Mouse (Mus musculus): Measurements from ENCODE around the gene Gm28374.
A peak's percentile ranks its signal among the peaks of the same experiment; 100 is the strongest.

The Gm28374 gene

DNA sequence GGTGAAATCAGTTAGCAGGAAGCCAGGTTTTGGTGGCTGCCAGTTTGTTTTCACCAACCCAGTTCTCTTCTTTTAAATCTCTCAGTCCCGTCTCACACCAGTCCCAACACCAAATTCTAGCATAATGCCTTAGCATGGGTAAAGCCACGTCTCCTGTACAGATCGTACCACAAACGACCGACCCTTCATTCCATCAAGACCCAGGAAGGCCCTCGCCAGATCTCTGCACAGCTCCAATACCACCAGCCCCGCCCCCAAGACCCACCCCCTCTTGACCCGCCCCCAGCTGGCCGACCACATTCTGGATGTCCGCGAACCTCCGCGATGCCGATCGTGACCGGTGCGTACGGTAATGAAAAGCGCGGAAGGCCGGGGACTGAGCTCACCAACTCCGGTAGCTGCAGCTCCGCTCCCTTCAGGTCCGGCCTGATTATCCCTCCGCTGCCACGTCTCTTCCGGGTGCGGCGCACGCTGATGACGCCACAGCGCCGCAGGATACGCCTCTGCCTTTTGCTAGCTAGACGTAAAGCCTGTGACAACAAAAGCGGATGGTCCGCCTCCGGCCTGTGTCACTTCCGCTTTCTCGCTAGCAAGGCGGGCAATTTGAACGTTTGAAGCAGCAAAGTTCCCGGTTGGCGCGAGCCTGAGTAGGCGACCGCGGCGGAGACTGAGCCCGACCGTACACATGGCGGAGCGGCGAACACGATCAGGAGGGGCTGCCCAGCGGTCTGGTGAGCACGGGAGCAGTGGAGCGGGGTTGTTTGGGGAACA is 2.6 kb upstream of the Gm28374 start, which contains the start of the genes Zfpl1 and Cdca5:
Zfpl1 (minus strand) TSS at position 479 of the 771 bp plus-strand sequence.
Cdca5 (plus strand) TSS at position 506 of the 771 bp plus-strand sequence.
- DNase-seq: peak; percentile 98

DNA sequence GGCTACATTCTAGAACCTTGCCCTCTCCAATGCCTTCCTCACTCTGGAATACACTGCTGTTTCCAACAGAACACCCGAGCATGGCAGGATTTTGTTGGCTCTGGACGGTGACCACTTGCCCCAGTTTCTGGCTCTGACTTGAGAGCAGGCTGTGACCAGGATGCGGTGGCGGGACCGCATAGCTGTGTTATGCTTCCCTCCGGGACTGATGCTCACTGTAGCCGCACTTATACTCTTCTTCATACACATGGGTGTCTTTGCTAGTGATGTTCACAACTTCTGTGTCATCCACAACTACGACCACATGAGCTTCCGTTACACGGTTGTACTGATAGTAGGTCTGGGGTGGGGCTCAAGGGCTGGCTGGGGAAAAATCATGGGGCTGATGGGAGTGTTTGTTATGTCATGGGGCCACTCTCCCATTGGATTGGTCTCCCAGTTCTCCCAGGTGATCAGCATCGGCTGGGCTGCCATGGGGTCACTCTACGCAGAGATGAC is 2.0 kb downstream of the Gm28374 start, which contains the start of gene Tmem262:
Tmem262 (plus strand) TSS at position 51 of the 498 bp plus-strand sequence.
- no peak for DNase-seq

GRCm38 (mm10) chr19:6076564-6077393 is 5.3 kb downstream of the Gm28374 start, which contains the start of gene Vps51:
Gene Vps51, minus strand, starts transcription at chr19:6077231.
- peak; percentile 91 for DNase-seq

DNA sequence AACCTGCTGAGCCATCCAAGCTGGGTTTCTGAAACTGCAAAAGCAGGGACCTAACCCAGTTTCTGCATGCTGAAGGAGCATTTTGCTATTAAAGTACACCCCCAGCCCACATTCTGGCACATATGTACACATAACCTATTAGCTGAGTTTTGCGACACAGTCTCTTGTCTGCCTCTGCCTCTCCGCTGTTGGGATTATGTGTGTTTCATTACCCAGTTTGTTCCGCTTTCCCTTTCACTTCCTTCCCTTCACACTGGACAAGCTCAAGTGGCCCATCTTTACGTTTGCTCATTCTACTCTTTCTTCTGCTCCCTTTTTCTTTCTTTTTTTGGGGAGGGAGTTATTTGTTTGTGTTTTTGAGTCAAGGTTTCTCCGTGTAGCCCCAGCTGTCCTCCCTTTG is 8.2 kb downstream of the Gm28374 start:
- DNase-seq: no peak

GRCm38 (mm10) chr19:6071261-6071660 is 10.8 kb downstream of the Gm28374 start:
- peak; percentile 18 for DNase-seq

DNA sequence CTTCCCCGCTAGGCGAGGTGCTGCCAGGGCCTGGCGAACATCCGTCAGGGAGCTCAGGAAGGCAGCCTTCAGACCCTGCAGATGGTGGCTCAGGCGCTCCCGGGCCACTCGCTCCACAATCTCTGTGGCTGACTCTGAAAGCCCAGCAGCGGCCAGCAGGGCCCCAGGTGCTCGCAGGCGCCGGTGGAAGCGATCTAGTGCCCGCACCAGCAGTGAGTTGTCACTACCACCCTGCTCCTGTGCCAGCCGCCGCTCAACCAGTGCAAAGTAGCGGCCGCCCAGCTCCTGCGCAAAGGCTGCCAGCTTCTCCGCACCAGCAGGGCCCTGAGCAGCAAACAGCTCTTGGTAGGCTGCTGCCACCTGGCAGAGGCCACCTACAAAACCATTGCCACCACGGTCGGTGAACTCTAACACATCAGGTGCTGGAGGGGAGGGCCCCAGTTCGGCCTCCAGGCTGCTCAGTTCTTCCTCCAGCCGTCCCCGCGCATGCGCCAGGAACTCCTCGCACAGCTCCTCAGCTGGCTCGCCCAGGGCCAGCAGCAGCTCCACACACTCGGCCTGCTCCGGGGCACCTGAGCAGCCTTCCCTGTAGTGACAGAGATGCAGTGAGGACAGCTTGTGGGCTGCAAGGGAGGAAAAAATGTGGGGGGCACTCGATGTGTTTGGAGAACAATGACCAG is 11.3 kb downstream of the Gm28374 start:
- peak; percentile 10 for DNase-seq

DNA sequence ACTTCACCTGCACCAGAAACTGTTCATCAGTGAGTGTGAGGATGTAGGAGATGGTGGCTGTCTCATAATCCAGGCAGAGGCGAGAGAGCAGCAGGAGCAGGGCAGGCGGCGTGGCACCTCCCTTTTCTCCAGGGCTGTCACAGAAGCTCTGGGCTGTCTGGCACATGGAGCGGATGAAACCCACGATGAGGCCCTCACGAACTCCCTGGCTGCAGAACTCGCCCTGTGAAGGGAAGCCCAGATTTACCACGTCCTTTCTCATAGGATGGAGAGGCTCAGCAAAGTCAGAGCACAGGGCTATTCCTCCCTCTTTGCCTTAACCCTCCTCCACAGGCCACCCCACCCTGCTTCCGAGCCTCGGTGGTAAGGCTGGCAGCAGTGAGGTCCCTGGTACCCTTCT is 12.2 kb downstream of the Gm28374 start:
- DNase-seq: no peak

GRCm38 (mm10) chr19:6068951-6069350 is 13.1 kb downstream of the Gm28374 start:
- no peak for DNase-seq

DNA sequence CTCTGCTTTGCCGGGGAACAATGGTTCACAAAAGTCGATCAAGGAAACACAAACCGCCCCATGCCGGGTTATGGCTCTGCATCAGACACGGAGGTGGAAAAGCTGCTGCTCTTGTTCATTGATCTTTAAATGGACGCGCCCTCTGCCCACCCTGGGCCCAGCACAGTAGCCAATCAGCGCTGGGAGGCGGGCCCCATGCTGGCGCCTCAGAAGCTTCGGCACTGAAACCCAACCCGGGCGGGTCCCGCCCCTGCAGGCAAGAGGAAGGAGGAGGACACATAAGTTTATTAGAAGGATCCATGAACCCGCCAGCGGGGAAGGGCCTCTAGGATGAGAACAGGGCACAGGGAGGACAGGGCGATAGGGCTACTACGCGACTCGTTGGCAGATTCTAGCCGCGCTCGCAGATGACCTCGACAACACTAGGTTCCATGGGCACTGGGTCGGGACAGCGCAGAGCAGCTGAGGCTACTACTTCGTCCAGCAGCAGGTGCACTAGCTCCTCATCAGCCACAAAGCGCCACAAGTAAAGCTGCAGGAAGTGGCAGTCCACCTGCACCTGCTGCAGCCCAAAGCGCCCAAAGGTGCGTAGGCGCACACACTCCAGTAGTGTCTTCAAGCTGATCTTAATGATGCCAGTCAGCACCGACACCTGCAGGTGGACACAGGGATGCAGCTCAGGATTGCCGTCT is 14.2 kb downstream of the Gm28374 start, which contains the start of gene Tm7sf2:
Tm7sf2 (minus strand) TSS at position 650 of the 692 bp plus-strand sequence.
- DNase-seq: peak; percentile 95

GRCm38 (mm10) chr19:6067011-6067723 is 14.9 kb downstream of the Gm28374 start:
- peak; percentile 89 for DNase-seq

DNA sequence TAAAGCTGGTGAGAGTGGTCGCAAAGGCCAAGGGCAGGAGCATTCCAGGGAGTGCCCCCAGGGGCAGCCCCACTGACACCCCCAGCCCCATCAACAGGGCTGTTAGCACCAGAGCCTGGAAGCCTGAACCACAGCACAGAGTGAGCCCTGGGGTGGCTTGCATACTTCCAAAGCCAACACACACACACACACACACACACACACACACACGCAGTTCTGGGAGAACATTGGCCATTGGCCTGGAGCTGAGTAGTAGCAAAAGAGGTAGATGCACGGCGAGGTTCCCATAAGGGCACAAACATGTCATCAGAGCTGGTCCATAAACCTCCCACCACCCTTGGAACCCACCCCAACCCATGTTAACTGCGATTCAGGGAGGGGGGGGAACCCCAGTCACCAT is 15.5 kb downstream of the Gm28374 start:
- no peak for DNase-seq

- DNase-seq: no peak
Observed at GRCm38 (mm10) chr19:6063081-6063480, 19.0 kb downstream of the Gm28374 start.

GRCm38 (mm10) chr19:6062418-6062817 is 19.6 kb downstream of the Gm28374 start:
- DNase-seq: no peak

DNA sequence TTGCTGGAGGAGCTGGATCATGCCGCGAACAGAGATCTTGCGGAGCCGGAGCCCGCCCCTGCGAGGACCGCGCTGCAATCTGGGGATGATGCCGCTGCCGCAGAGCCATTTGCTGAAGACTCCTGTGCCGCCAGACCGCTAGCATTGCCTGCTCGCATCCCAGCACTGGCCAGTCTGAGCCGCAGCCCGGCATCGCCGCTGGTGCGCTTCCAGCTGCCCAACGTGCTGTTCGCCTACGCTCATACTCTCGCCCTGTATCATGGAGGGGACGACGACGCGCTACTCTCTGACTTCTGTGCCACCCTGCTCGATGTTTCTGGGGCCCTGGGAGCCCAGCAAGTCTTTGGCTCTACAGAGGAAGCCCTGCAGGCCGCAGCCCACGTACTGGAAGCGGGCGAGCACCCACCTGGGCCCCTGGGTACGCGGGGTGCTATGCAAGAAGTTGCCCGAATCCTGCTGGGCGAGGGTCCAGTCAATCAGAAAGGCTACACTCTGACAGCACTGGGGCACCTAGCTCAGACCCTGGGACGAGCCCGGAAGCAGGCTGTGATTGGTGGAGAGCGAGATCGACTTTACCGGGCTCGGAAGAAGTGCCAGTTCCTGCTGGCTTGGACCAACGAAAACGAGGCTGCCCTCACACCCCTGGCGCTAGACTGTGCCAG is 20.3 kb downstream of the Gm28374 start:
- peak; percentile 73 for DNase-seq

GRCm38 (mm10) chr19:6061021-6061533 is 21.0 kb downstream of the Gm28374 start, which contains the start of gene Znhit2:
Gene Znhit2, plus strand, starts transcription at chr19:6061192.
- DNase-seq: peak; percentile 96

GRCm38 (mm10) chr19:6058966-6059365 is 23.1 kb downstream of the Gm28374 start:
- no peak for DNase-seq

DNA sequence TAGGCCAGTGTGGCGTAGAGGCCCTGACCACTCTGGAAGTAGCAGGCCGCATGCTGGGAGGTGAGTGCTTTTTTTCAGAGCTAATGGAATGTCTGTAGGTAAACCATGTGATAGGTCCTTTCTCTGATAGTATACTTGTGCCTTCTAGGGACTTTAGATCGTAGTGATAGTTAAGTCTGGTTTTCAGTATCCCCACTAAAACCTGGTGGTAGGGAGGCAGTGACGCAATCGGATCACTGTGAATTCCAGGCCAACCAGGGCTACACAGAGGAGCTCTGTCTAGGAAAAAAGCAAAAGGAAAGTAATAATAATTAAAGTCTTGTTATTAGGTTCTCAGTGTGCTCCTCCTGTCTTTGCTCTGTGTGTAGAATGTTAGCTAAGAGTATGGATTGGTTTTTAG is 23.5 kb downstream of the Gm28374 start:
- no peak for DNase-seq

DNA sequence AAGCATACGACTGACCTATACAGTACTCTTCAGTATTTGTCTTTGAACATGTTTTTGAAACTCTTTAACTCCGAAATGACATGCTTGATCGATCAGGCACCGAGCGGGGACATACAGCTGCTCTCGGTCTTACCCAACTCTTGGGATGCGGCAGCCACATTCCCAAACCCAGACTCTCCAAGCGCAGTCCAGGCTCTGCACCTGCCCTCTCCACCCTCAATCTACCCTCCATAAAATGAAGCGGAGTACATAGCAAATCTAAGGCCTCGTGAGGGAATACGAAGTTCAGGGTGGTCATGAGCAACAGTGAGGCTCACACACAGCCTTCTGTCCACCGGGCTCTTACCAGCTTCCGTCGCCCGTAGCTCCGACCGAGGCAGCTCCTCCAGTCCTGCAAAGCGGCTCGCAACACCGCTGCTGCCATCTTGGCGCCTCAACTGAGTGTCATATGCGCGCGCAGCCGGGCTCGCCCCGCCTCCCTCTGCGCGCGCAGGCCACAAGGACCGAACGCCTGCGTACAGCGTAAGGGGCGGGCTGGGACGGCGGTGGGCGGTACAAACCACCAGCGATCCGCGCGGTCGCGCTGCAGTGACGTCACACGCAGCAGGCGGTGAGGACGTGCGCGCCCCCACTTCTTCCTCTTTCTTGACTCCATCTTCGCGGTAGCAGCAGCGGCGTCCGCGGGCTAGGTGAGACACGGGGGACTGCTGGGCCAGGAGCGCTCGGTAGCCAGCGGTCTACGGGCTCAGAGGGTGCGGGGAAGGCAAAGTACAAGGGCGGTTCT is 24.6 kb downstream of the Gm28374 start, which contains the start of the genes Mrpl49 and Fau:
Mrpl49 (minus strand) TSS at position 473 of the 784 bp plus-strand sequence.
Fau (plus strand) TSS at position 532 of the 784 bp plus-strand sequence.
- DNase-seq: peak; percentile 100

- DNase-seq: no peak
Observed at GRCm38 (mm10) chr19:6056696-6057095, 25.4 kb downstream of the Gm28374 start.

All from kidney, postnatal 10 days (tissue).